Mouse (Mus musculus) stomach, postnatal 0 days (tissue): Measurements from ENCODE around the gene Tmem121.

ENCODE experiments used
- CTCF ChIP-seq: IDR thresholded peaks from 2 replicates; pipeline ENCODE4 v1.5.1; 2016; ENCODE audit warnings: antibody characterized with exemption, low read depth, mild to moderate bottlenecking, moderate library complexity
- EP300 ChIP-seq: optimal IDR thresholded peaks from 2 replicates; pipeline ENCODE3; 2016; ENCODE audit warnings: antibody characterized with exemption

GRCm38 (mm10) chr12:113146112-113147057 lies 39.3 kb upstream of the Tmem121 start, which contains the start of gene Crip1:
- peak; percentile 89 for TF ChIP-seq CTCF
- TF ChIP-seq EP300, result no peak
